Mouse (Mus musculus) testis, adult 2 months (tissue): ENCODE measurements at regions not wholly inside any gene's neighbourhood (a gene's known extent, or its start where the extent isn't known, plus 50 kb on each side); places are given as distances from the start of the nearest gene placed in this dataset.

Experiments used
- CTCF ChIP-seq: fragments of 200-500 bp; IDR thresholded peaks from 2 replicates; pipeline ENCODE4 v1.5.1; 2012; ENCODE audit warnings: low read depth, mild to moderate bottlenecking, inconsistent platforms, low read length, moderate library complexity; ENCODE audit not compliant: control insufficient read depth, insufficient read depth, insufficient replicate concordance
- POLR2A ChIP-seq: fragments of 200-500 bp; IDR thresholded peaks from 2 replicates; pipeline ENCODE4 v1.6.1; 2012; ENCODE audit warnings: low read depth, mild to moderate bottlenecking, inconsistent platforms, low read length, moderate library complexity; ENCODE audit not compliant: control insufficient read depth

DNA sequence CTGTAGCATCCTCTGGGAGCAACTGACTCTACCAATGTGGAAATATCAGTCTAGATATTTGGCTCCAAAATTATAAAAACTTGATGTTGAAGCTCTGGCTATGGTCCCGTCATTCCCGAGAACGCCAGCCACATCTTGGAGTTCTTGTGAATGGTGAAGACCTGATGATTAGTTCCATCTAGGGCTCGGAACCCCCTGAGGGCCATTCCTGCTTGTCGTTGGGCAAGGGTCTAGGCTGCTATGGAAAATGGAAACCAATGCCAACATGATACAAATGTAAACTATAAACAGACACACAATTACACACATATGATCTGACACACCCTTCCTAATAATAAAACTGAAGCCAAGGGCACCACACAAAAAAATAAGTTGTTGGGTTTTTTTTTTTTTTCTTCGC lies 323.9 kb upstream of the Prickle1 start:
- TF ChIP-seq POLR2A (no peak), CTCF (no peak)
